Mouse (Mus musculus) midbrain, postnatal 0 days (tissue): Measurements from ENCODE around the gene Sult2b1. TPM values are rescaled to one million over a fixed set of nuclear protein-coding genes. Genes with fewer than 3 reads are reported as not detected.

ENCODE experiments used
- ATAC-seq: fragments of 200-750 bp; cut with Nextera tagmentation; 2 replicates; pipeline ENCODE4 v1.8.0; 2017; ENCODE audit warnings: moderate number of reproducible peaks, mild to moderate bottlenecking, moderate TSS enrichment, moderate library complexity; ENCODE audit not compliant: low FRiP score
- DNase-seq: peaks from one replicate; pipeline ENCODE4 v3.0.0-alpha.2; 2015; ENCODE audit warnings: low spot score
- H3K27ac ChIP-seq: fragments of 300-500 bp; sonication (generic); 2 replicates; pipeline ENCODE4 v1.5.1; 2014; ENCODE audit warnings: low read depth, mild to moderate bottlenecking, low read length, mixed read lengths
- H3K27me3 ChIP-seq: fragments of 300-500 bp; sonication (generic); 2 replicates; pipeline ENCODE4 v1.6.1; 2014; ENCODE audit warnings: low read length, control low read depth, mixed read lengths; ENCODE audit not compliant: insufficient read depth
- H3K36me3 ChIP-seq: fragments of 300-500 bp; sonication (generic); 2 replicates; pipeline ENCODE4 v1.6.1; 2014; ENCODE audit warnings: low read length, control low read depth, mixed read lengths; ENCODE audit not compliant: insufficient read depth
- H3K4me1 ChIP-seq: fragments of 300-500 bp; sonication (generic); 2 replicates; pipeline ENCODE4 v1.6.1; 2014; ENCODE audit warnings: mild to moderate bottlenecking, control low read depth, antibody characterized with exemption, low read length, mixed read lengths; ENCODE audit not compliant: insufficient read depth
- H3K4me2 ChIP-seq: fragments of 300-500 bp; sonication (generic); 2 replicates; pipeline ENCODE4 v1.6.1; 2014; ENCODE audit warnings: low read depth, mild to moderate bottlenecking, low read length, mixed read lengths; ENCODE audit not compliant: poor library complexity, severe bottlenecking
- H3K4me3 ChIP-seq: fragments of 300-500 bp; sonication (generic); 2 replicates; pipeline ENCODE4 v1.5.1; 2014; ENCODE audit warnings: low read depth, mild to moderate bottlenecking, low read length, moderate library complexity
- H3K9ac ChIP-seq: fragments of 300-500 bp; sonication (generic); replicated peaks from 2 replicates; pipeline ENCODE4 v1.6.1; 2014; ENCODE audit warnings: mild to moderate bottlenecking, low read length, moderate library complexity, mixed read lengths; ENCODE audit not compliant: poor library complexity, severe bottlenecking
- H3K9me3 ChIP-seq: fragments of 300-500 bp; sonication (generic); 2 replicates; pipeline ENCODE4 v1.6.1; 2016; ENCODE audit warnings: low read length, control low read depth
- CTCF ChIP-seq: IDR thresholded peaks from 2 replicates; pipeline ENCODE4 v1.5.1; 2016; ENCODE audit warnings: antibody characterized with exemption, mild to moderate bottlenecking
- WGBS: fragments of 180-500 bp; shearing (Covaris S2); extraction: QIAGEN DNeasy Blood & Tissue Kit; methylation state at CpG from one replicate; pipeline ENCODE4 v1.1.7; 2014; 5-methylcytosine and 5-hydroxymethylcytosine counted together
- polyA plus RNA-seq: library from polyadenylated mRNA; unstranded; fragments of >200 nt; fragmentation: Nextera tagmentation; extraction: Ambion mirVana; gene quantifications from 2 replicates; pipeline ENCODE4 v1.2.1, GENCODE M21; 2015
- total RNA-seq: library from RNA; depleted of rRNA; stranded (reverse); fragments of >200 nt; gene quantifications from 2 replicates; pipeline ENCODE4 v1.2.3, GENCODE M21; 2014

Sult2b1 gene
- total and polyA plus RNA-seq, 2 experiments from 2014 or later: 5.0 to 5.6 TPM

DNA sequence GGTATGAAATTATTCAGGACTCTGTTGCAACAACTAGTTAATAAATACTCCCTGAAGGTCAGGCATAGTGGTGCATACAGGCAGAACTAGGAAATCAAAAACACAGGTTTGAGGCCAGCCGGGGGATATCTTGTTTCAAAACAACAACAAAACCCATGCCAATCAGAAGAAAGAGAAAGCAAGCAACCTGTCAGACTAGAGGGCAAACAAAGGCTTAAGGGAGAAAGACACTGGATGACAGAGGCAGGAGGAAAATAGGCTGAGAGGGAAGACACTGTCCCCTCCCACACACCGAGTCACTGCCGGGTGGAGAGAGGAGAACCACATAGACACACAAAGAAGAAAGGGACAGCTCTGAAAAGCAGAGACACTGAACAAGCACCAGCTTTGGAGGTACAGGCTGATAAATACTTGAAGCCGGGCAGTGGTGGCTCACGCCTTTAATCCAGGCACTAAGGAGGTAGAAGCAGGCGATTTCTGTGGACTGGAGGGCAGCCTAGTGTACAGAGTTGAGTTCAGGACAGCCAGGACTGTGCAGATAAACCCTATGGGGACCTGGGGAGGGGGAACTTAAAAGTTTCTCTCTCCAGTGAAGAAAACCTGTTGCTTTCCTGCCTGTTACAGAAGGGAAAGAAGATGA lies 70.5 kb downstream of the Sult2b1 start:
- H3K9me3 ChIP-seq: no peaks in the 10 kb centered on the region
- peaks cover 14% of the 10 kb centered on the region for H3K4me1 ChIP-seq
- no peaks in the 10 kb centered on the region for H3K27me3 ChIP-seq
- 76% methylated on average over 6 of the region's 6 CpGs for WGBS
- no peak overlapping the region for H3K27ac ChIP-seq
- H3K4me2 ChIP-seq: peak overlapping the region; percentile 93
- H3K36me3 ChIP-seq: peaks cover 32% of the 10 kb centered on the region
- DNase-seq (no peak), ATAC-seq (no peak)
- peak overlapping the region; percentile 78 for H3K9ac ChIP-seq
- H3K4me3 ChIP-seq: peak overlapping the region; percentile 70; the same call in 1 of the 2 replicates
- no peak for TF ChIP-seq CTCF

DNA sequence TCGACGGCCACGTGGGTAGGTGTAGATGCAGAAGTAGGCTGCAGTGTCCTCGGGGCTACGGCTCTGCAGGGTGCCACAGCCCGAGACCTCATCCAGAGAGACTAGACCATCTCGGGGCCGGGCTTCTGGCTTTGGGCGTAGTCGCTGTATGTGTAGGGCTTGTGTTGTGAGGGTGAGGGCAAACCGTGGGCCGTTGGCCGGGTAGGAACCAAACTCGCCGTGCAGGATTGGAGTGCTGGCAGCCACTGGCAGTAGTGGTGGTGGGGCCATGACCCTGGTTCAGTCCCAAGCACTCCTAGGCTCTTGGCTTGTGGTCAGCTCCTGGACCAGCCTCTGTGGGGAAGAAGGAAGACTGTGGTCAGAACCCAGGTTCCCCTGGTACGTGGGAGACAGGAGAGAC lies 71.1 kb downstream of the Sult2b1 start:
- no peak overlapping the region for H3K4me3 ChIP-seq
- H3K36me3 ChIP-seq: peaks cover 32% of the 10 kb centered on the region
- H3K27ac ChIP-seq: no peak overlapping the region
- peaks cover 17% of the 10 kb centered on the region for H3K4me1 ChIP-seq
- H3K9me3 ChIP-seq: no peaks in the 10 kb centered on the region
- 92% methylated on average over 16 of the region's 16 CpGs for WGBS
- TF ChIP-seq CTCF: no peak
- no peak overlapping the region for H3K9ac ChIP-seq
- no peaks in the 10 kb centered on the region for H3K27me3 ChIP-seq
- H3K4me2 ChIP-seq: no peak overlapping the region
- DNase-seq (no peak), ATAC-seq (no peak)

DNA sequence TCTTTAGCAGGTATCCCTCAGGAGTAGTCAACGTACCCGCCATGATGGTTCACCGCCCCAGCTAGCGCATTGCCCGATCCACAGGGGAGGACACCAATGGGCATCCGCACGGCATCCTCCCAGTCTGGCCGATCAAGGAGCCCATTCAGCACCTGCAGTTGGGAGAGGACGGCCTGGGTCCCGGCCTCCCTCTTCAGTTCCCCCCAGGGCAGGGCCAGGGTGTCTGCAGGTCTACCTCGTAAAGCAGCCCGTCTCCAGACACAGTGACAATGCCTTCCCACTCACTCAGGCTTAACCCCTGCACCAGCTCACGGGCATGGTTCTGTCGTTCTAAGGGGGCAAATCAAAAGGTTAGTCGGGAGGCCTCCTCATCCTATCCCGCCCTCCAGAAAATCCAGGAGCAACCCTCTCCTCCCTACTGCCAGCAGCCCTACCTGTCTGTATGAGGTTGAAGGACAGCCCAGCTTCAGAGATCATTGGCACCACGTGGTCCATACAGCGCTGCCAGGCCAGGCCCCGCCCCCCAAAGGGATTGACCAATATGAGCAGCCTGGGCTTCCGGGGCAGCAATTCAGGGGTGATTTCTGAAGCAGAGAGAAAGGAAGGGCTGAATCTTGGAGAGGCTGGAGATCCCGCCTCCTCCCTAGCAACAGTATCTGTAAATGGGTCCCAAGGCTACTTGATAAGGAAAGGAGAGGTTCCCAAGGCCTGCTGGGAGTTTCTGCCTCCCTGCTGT lies 72.3 kb downstream of the Sult2b1 start:
- Histone ChIP-seq H3K36me3 (peaks cover 32% of the 10 kb centered on the region), H3K4me3 (no peak overlapping the region), H3K9me3 (no peaks in the 10 kb centered on the region), H3K4me2 (no peak overlapping the region), H3K27me3 (no peaks in the 10 kb centered on the region), H3K27ac (no peak overlapping the region), H3K9ac (no peak overlapping the region), H3K4me1 (peaks cover 25% of the 10 kb centered on the region)
- whole genome bisulfite sequencing: 87% methylated on average over 21 of the region's 21 CpGs
- TF ChIP-seq CTCF: no peak
- ATAC-seq (no peak), DNase-seq (no peak)

DNA sequence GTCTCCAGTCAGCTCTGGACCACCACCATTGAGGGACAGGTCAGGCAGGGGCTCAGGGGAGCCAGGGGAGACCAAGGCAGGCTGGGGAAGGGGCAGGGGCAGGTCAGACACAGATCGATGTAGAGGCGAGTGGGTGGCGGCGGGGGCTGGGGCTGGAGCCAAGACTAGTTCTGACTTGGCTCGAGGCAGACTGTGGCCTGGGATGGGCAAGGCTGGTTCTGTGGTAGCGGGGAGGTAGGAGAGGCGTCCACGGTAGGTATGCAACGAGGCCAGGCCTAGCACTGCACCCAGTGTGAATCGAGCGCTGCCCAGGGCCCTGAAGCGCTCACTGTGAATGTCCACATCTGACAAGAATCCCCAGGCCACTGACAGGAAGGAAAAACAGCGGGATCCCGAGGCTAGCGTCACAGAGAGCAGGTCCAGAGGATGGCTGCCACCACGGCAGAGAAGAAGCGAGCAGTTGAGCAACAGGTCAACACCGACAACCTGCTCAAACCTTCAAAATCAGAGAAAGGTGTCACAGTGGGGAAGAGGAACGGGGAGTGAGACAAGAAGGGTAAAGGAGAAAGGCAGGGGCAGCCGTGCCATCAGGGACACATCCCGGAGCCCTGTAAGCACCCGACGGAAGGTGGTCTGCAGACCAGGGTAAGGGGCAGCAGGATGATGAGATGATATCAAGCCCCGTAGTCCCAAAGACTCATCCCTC lies 73.0 kb downstream of the Sult2b1 start:
- H3K27me3 ChIP-seq: no peaks in the 10 kb centered on the region
- peaks cover 25% of the 10 kb centered on the region for H3K4me1 ChIP-seq
- no peak overlapping the region for H3K4me3 ChIP-seq
- TF ChIP-seq CTCF: no peak
- WGBS: 90% methylated on average over 24 of the region's 24 CpGs
- no peak overlapping the region for H3K9ac ChIP-seq
- H3K36me3 ChIP-seq: peaks cover 32% of the 10 kb centered on the region
- no peak overlapping the region for H3K27ac ChIP-seq
- DNase-seq (no peak), ATAC-seq (no peak)
- H3K9me3 ChIP-seq: no peaks in the 10 kb centered on the region
- H3K4me2 ChIP-seq: no peak overlapping the region

DNA sequence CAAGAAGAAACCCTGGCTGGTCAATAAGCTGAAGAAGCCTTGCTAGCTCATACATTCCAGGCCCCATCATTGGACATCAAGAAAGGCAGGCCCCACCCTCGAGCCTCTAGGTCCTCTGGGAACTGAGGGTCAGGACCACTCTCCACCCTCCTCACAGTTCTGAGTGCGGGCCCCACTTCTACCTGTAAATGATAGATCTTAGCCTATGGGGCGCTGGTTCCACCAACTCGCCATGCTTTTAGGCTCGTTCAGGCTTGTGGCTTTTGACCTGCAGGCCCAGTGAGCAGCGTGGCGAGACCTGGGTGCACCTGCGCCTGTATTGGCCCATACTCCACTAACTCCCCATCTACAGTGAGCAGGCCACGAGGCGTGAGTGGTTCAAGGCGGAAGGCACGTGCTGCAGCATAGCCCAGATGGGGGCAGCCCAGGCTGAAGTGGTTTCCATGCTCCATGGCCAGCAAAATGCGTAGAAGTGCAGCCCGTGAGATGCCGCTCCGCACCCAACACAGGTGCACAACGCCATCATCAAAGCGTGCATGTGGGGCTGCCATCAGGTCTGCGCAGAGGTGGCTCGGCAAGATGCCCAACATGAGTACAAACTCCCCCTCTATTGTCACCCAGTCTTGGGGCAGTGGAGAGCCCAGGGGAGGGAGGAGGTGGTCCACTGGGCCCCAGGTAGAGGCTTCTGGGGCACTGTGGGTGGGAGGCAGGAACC lies 73.8 kb downstream of the Sult2b1 start:
- ATAC-seq (no peak), DNase-seq (no peak)
- Histone ChIP-seq H3K27ac (peak overlapping the region; percentile 69), H3K36me3 (peaks cover 32% of the 10 kb centered on the region), H3K4me2 (no peak overlapping the region), H3K9ac (no peak overlapping the region), H3K4me3 (no peak overlapping the region), H3K9me3 (no peaks in the 10 kb centered on the region), H3K27me3 (no peaks in the 10 kb centered on the region), H3K4me1 (peaks cover 29% of the 10 kb centered on the region)
- TF ChIP-seq CTCF: no peak
- WGBS: 90% methylated on average over 20 of the region's 20 CpGs
